Mouse (Mus musculus): ENCODE results near the gene Nlgn2. TPM values are rescaled to one million over a fixed set of nuclear protein-coding genes. Genes with fewer than 3 reads are reported as not detected.
A peak's percentile ranks its signal among the peaks of the same experiment; 100 is the strongest.

The Nlgn2 gene
- total and polyA plus RNA-seq, 3 experiments: 0.20 to 1.3 (median 1.1) TPM

DNA sequence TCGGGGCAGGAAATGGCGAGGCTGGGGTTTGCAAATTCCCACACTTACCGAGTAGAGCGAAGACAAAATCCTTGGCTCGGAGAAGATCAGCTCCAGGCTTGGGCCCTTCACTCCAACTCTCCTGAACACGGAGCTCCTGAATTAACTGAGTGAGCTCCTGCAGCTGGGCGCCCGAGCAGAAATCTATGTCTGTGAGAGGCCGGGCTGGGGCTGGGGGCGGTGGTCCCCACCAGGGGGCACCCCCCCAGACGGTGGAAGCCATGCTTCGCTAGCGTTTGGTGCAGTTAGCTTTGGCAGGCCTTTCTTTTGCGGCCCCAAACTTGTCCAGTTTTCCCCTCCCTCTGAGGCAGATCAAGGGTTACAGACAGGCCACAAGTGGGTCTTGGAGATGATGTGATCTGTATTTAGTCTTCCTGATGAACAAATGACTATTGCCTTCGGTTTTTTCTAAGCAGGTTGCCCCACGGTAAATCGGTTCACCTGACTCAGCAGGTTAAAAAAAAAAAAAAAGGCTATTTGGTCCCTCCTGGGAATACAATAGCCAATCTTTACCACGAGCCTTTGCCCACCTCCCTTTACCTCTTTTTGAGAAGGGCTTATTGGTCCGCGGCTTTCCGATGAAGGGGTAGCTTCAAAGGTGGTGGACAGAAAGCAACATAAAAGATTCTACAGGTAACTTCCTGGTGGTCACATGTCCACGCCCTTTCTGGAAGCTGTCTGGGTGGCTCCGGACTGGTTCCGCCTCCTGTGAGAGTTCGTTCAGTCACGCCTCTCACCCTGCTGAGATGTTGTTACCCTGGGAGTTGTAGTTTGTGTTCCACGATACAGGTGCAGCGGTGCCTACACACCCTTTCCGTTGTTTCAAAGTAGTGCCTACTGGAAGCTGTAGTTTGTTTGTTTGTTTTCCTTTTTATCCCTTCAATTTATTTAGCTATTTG, 32.3 kb downstream of the Nlgn2 start, which contains the start of gene Tmem102:
Gene Tmem102, minus strand, starts transcription at position 653 of the 938 bp plus-strand sequence.
- Histone ChIP-seq H3K4me2 (ENCODE audit: insufficient read depth, low read depth, poor library complexity, severe bottlenecking) (no peak within 1 kb of the TSS), H3K27me3 (replicated peaks) (peaks cover 59% of the 10 kb centered on the region), H3K36me3 (replicated peaks in 1 of 2; ENCODE audit: control insufficient read depth in 1 of 2, insufficient read depth in 1 of 2, low read length in 1 of 2) (no peaks in the 10 kb centered on the region), H3K4me1 (ENCODE audit: control insufficient read depth in 1 of 2, insufficient read depth in 2 of 2) (peaks cover 5 to 29% of the 10 kb centered on the region in 2 experiments; a peak in 3 of 4 replicates), H3K4me3 (replicated peaks in 1 of 3; ENCODE audit: low read depth in 2 of 3, low read length in 2 of 3, poor library complexity in 1 of 3) (no peak within 1 kb of the TSS), H3K9me3 (replicated peaks; ENCODE audit: low read length) (peaks cover 22% of the 10 kb centered on the region), H3K27ac (ENCODE audit: insufficient read depth, low read depth) (no peak within 1 kb of the TSS), H3K9ac (ENCODE audit: insufficient read depth, low read depth) (no peak within 1 kb of the TSS), H3K79me2 (replicated peaks; ENCODE audit: control insufficient read depth, extremely low read depth, insufficient read depth, poor library complexity, severe bottlenecking) (no peaks in the 10 kb centered on the region)
- TF ChIP-seq HCFC1 (IDR thresholded peaks at IDR 0.05; ENCODE audit: low read depth, low read length) (no peak), TCF12 (IDR thresholded peaks at IDR 0.05; ENCODE audit: low read depth, low read length) (no peak), E2F4 (IDR thresholded peaks at IDR 0.05; ENCODE audit: insufficient replicate concordance, low read depth, low read length) (no peak), BHLHE40 (IDR thresholded peaks at IDR 0.05; ENCODE audit: low read depth, low read length) (no peak), CTCF (conservative IDR thresholded peaks at IDR 0.05 in 1 of 2, IDR thresholded peaks at IDR 0.05 in 1 of 2; ENCODE audit: low read depth in 2 of 2, low read length in 2 of 2) (0 out of 4 replicates have a peak, but pooled peaks of 1 of the 2 experiments have one; percentile 4), MYC (IDR thresholded peaks at IDR 0.05; ENCODE audit: low read depth, low read length) (no peak)
- in situ Hi-C loops (cut with MboI; ENCODE audit: low pct_ligation_motif_present, low pct_unique_long_range_greater_than_20kb, low sequenced_read_pairs) (loop anchor here (5.0 kb wide), 1 partner anchor 72 kb away; the partner anchor contains the start of gene Tmem95), dilution Hi-C loops (cut with MboI; ENCODE audit: extremely low pct_ligation_motif_present, extremely low pct_unique_long_range_greater_than_20kb, low sequenced_read_pairs) (no loop called here)
- DNase-seq (ENCODE audit: extremely low read depth): no peak

DNA sequence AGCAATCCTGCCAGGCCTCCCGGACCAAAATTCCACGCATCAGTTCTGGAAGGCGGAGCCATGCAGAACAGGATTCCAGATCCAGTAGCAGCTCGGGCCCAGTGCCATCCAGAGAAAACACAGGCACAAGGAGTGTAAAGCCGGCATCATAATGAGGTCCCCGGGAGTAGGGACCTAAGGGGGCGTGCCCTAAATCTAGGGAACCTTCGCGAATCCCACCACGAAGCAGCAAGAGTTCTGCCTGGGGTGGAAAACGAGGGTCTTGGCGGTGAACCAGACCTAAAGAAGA, 33.0 kb downstream of the Nlgn2 start:
- H3K4me1 ChIP-seq (ENCODE audit: control insufficient read depth in 1 of 2, insufficient read depth in 2 of 2): peaks cover 8 to 33% of the 10 kb centered on the region in 2 experiments; a peak in 3 of 4 replicates
- H3K9ac ChIP-seq (ENCODE audit: insufficient read depth, low read depth): no peak overlapping the region
- H3K4me3 ChIP-seq (replicated peaks in 1 of 3; ENCODE audit: low read depth in 2 of 3, low read length in 2 of 3, poor library complexity in 1 of 3): no peak overlapping the region
- H3K79me2 ChIP-seq (replicated peaks; ENCODE audit: control insufficient read depth, extremely low read depth, insufficient read depth, poor library complexity, severe bottlenecking): no peaks in the 10 kb centered on the region
- no peak overlapping the region for H3K27ac ChIP-seq (ENCODE audit: insufficient read depth, low read depth)
- H3K9me3 ChIP-seq (replicated peaks; ENCODE audit: low read length): peaks cover 24% of the 10 kb centered on the region
- no peak for DNase-seq (ENCODE audit: extremely low read depth)
- in situ Hi-C loops (cut with MboI; ENCODE audit: low pct_ligation_motif_present, low pct_unique_long_range_greater_than_20kb, low sequenced_read_pairs) (loop anchor here (5.0 kb wide), 1 partner anchor 73 kb away; the partner anchor contains the start of gene Tmem95), dilution Hi-C loops (cut with MboI; ENCODE audit: extremely low pct_ligation_motif_present, extremely low pct_unique_long_range_greater_than_20kb, low sequenced_read_pairs) (no loop called here)
- H3K4me2 ChIP-seq (ENCODE audit: insufficient read depth, low read depth, poor library complexity, severe bottlenecking): no peak overlapping the region
- TF ChIP-seq SIN3A (IDR thresholded peaks at IDR 0.05; ENCODE audit: low read length) (no peak), USF2 (conservative IDR thresholded peaks at IDR 0.05; ENCODE audit: low read depth, low read length) (no peak), RCOR1 (conservative IDR thresholded peaks at IDR 0.05; ENCODE audit: low read depth, low read length) (no peak), MXI1 (IDR thresholded peaks at IDR 0.05; ENCODE audit: low read depth, low read length) (no peak), CTCF (conservative IDR thresholded peaks at IDR 0.05 in 1 of 2, IDR thresholded peaks at IDR 0.05 in 1 of 2; ENCODE audit: low read depth in 2 of 2, low read length in 2 of 2) (no peak), TCF12 (IDR thresholded peaks at IDR 0.05; ENCODE audit: low read depth, low read length) (no peak), HCFC1 (IDR thresholded peaks at IDR 0.05; ENCODE audit: low read depth, low read length) (no peak), NRF1 (IDR thresholded peaks at IDR 0.05; ENCODE audit: low read depth, low read length) (no peak), CHD2 (IDR thresholded peaks at IDR 0.05; ENCODE audit: low read length) (no peak), ZKSCAN1 (IDR thresholded peaks at IDR 0.05; ENCODE audit: borderline replicate concordance, low read depth, low read length) (no peak), NELFE (IDR thresholded peaks at IDR 0.05; ENCODE audit: low read depth, low read length) (no peak), BHLHE40 (IDR thresholded peaks at IDR 0.05; ENCODE audit: low read depth, low read length) (no peak), JUN (IDR thresholded peaks at IDR 0.05; ENCODE audit: insufficient read depth, low read depth, low read length) (no peak), KAT2A (IDR thresholded peaks at IDR 0.05; ENCODE audit: insufficient replicate concordance, low read length) (no peak), MEF2A (IDR thresholded peaks at IDR 0.05; ENCODE audit: borderline replicate concordance, low read depth, low read length) (no peak)
- H3K36me3 ChIP-seq (replicated peaks in 1 of 2; ENCODE audit: control insufficient read depth in 1 of 2, insufficient read depth in 1 of 2, low read length in 1 of 2): no peaks in the 10 kb centered on the region
- peaks cover 55% of the 10 kb centered on the region for H3K27me3 ChIP-seq (replicated peaks)
